Mouse (Mus musculus): Measurements from ENCODE around the gene Krtap14. TPM values are rescaled to one million over a fixed set of nuclear protein-coding genes. Genes with fewer than 3 reads are reported as not detected.

Krtap14 gene
- polyA plus RNA-seq (2014; fragmentation: Illumina TruSeq; extraction: RNeasy Lipid Tissue Mini Kit (QIAGEN cat#74804)) = not detected

GRCm38 (mm10) chr16:88826095-88826652, at the start of gene Krtap14:
Krtap14 (minus strand) TSS chr16:88826145.

GRCm38 (mm10) chr16:88874169-88874568, 48.2 kb upstream of the Krtap14 start, which contains the start of gene Krtap19-2:
Krtap19-2 (minus strand) TSS chr16:88874269.

GRCm38 (mm10) chr16:88869311-88869710, 43.4 kb upstream of the Krtap14 start, which contains the start of gene Krtap19-1:
Krtap19-1 (minus strand) TSS chr16:88869411.

DNA sequence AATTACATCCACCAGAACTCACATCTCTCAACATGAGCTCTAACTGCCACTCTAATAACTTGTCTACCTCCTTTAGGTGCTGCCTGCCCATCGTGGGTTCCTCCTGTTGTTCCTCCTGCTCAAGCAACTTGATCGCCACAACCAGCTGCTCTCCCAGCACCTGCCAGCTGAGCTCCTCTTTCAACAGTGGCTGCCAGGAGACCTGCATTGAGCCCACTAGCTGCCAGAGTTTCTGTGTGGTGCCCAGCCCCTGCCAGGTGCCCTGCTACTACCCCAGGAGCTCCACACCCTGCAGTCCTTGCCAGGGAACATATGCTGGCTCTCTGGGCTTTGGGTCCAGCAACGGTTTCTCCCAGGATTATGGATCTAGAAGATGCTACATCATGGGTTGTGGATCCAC, 5.9 kb downstream of the Krtap14 start, which contains the start of gene Krtap15:
TSS of gene Krtap15 (plus strand) at position 150 of the 400 bp plus-strand sequence.

GRCm38 (mm10) chr16:88811827-88812226, 14.1 kb downstream of the Krtap14 start, which contains the start of gene Gm20741:
Gm20741 (minus strand) TSS chr16:88812220.

GRCm38 (mm10) chr16:88777596-88777995, 48.3 kb downstream of the Krtap14 start, which contains the start of gene Gm5965:
Gm5965 (plus strand) TSS chr16:88777896.

DNA sequence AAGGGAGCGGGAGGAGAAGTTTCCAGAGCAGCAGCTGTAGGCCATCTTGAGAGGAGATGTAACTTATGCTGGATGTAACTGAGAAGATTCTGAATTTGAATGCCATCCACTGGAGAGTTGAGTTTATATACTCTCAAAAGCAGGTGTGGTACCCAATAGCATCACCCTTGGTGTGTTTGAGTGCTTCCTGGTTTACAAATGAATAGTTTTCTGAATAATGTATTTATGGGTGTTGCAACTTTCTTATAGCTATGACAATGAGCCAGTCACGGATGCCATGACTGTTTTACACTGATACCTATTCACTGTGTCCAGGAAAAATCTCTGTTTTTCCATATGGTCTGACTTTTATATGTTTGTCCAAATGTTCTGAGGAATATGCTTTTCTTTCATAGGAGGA, 51.8 kb downstream of the Krtap14 start, which contains the start of gene 2310057N15Rik:
TSS of gene 2310057N15Rik (minus strand) at position 101 of the 400 bp plus-strand sequence.

Other genes with a start within 250 kb of the Krtap14 start
- not detected for gene Krtap24-1, start 213.9 kb downstream of the Krtap14 start, polyA plus RNA-seq (2014; fragmentation: Illumina TruSeq; extraction: RNeasy Lipid Tissue Mini Kit (QIAGEN cat#74804))
- gene 2310079G19Rik, start 198.5 kb downstream of the Krtap14 start, polyA plus RNA-seq (2014; fragmentation: Illumina TruSeq; extraction: RNeasy Lipid Tissue Mini Kit (QIAGEN cat#74804)) = not detected
- gene Krtap26-1, start 178.3 kb downstream of the Krtap14 start, polyA plus RNA-seq (2014; fragmentation: Illumina TruSeq; extraction: RNeasy Lipid Tissue Mini Kit (QIAGEN cat#74804)) = not detected
- not detected for gene Krtap27-1, start 154.5 kb downstream of the Krtap14 start, polyA plus RNA-seq (2014; fragmentation: Illumina TruSeq; extraction: RNeasy Lipid Tissue Mini Kit (QIAGEN cat#74804))
- gene 2310061N02Rik, start 118.2 kb downstream of the Krtap14 start, polyA plus RNA-seq (2014; fragmentation: Illumina TruSeq; extraction: RNeasy Lipid Tissue Mini Kit (QIAGEN cat#74804)) = not detected
- gene Krtap13-1, start 97.3 kb downstream of the Krtap14 start, polyA plus RNA-seq (2014; fragmentation: Illumina TruSeq; extraction: RNeasy Lipid Tissue Mini Kit (QIAGEN cat#74804)) = not detected
- gene Krtap13, start 74.5 kb downstream of the Krtap14 start, polyA plus RNA-seq (2014; fragmentation: Illumina TruSeq; extraction: RNeasy Lipid Tissue Mini Kit (QIAGEN cat#74804)) = not detected
- not detected for gene 2310034C09Rik, start 67.3 kb downstream of the Krtap14 start, polyA plus RNA-seq (2014; fragmentation: Illumina TruSeq; extraction: RNeasy Lipid Tissue Mini Kit (QIAGEN cat#74804))
- gene 2310057N15Rik, start 51.9 kb downstream of the Krtap14 start, polyA plus RNA-seq (2014; fragmentation: Illumina TruSeq; extraction: RNeasy Lipid Tissue Mini Kit (QIAGEN cat#74804)) = not detected
- not detected for gene Gm5965, start 48.2 kb downstream of the Krtap14 start, polyA plus RNA-seq (2014; fragmentation: Illumina TruSeq; extraction: RNeasy Lipid Tissue Mini Kit (QIAGEN cat#74804))
- gene Gm20741, start 13.9 kb downstream of the Krtap14 start, polyA plus RNA-seq (2014; fragmentation: Illumina TruSeq; extraction: RNeasy Lipid Tissue Mini Kit (QIAGEN cat#74804)) = not detected
- gene Krtap15, start 5.9 kb downstream of the Krtap14 start, polyA plus RNA-seq (2014; fragmentation: Illumina TruSeq; extraction: RNeasy Lipid Tissue Mini Kit (QIAGEN cat#74804)) = not detected
- not detected for gene Krtap19-1, start 43.3 kb upstream of the Krtap14 start, polyA plus RNA-seq (2014; fragmentation: Illumina TruSeq; extraction: RNeasy Lipid Tissue Mini Kit (QIAGEN cat#74804))
- not detected for gene Krtap19-2, start 48.1 kb upstream of the Krtap14 start, polyA plus RNA-seq (2014; fragmentation: Illumina TruSeq; extraction: RNeasy Lipid Tissue Mini Kit (QIAGEN cat#74804))
- gene Krtap19-3, start 51.9 kb upstream of the Krtap14 start, polyA plus RNA-seq (2014; fragmentation: Illumina TruSeq; extraction: RNeasy Lipid Tissue Mini Kit (QIAGEN cat#74804)) = not detected
- gene Krtap19-4, start 58.9 kb upstream of the Krtap14 start, polyA plus RNA-seq (2014; fragmentation: Illumina TruSeq; extraction: RNeasy Lipid Tissue Mini Kit (QIAGEN cat#74804)) = not detected
- not detected for gene Krtap19-5, start 70.3 kb upstream of the Krtap14 start, polyA plus RNA-seq (2014; fragmentation: Illumina TruSeq; extraction: RNeasy Lipid Tissue Mini Kit (QIAGEN cat#74804))
- not detected for gene Krtap19-9b, start 106.1 kb upstream of the Krtap14 start, polyA plus RNA-seq (2014; fragmentation: Illumina TruSeq; extraction: RNeasy Lipid Tissue Mini Kit (QIAGEN cat#74804))
- gene Krtap16-3, start 136.7 kb upstream of the Krtap14 start, polyA plus RNA-seq (2014; fragmentation: Illumina TruSeq; extraction: RNeasy Lipid Tissue Mini Kit (QIAGEN cat#74804)) = not detected
- not detected for gene Krtap22-2, start 184.6 kb upstream of the Krtap14 start, polyA plus RNA-seq (2014; fragmentation: Illumina TruSeq; extraction: RNeasy Lipid Tissue Mini Kit (QIAGEN cat#74804))
- not detected for gene Gm10229, start 189.1 kb upstream of the Krtap14 start, polyA plus RNA-seq (2014; fragmentation: Illumina TruSeq; extraction: RNeasy Lipid Tissue Mini Kit (QIAGEN cat#74804))
- gene Krtap6-1, start 205.6 kb upstream of the Krtap14 start, polyA plus RNA-seq (2014; fragmentation: Illumina TruSeq; extraction: RNeasy Lipid Tissue Mini Kit (QIAGEN cat#74804)) = not detected
- not detected for gene Gm10228, start 215.3 kb upstream of the Krtap14 start, polyA plus RNA-seq (2014; fragmentation: Illumina TruSeq; extraction: RNeasy Lipid Tissue Mini Kit (QIAGEN cat#74804))
- not detected for gene Krtap6-5, start 221.7 kb upstream of the Krtap14 start, polyA plus RNA-seq (2014; fragmentation: Illumina TruSeq; extraction: RNeasy Lipid Tissue Mini Kit (QIAGEN cat#74804))
- gene 1110025L11Rik, start 237.9 kb upstream of the Krtap14 start, polyA plus RNA-seq (2014; fragmentation: Illumina TruSeq; extraction: RNeasy Lipid Tissue Mini Kit (QIAGEN cat#74804)) = not detected